Mouse (Mus musculus) ES-E14 (cell line): Measurements from ENCODE around the gene Cntf.

Experiments used
- HCFC1 ChIP-seq: IDR thresholded peaks from 2 replicates; pipeline ENCODE4 v1.6.1; 2012; ENCODE audit warnings: low read length, inconsistent platforms, borderline replicate concordance; ENCODE audit not compliant: insufficient read depth
- MAFK ChIP-seq: IDR thresholded peaks from 2 replicates; pipeline ENCODE4 v1.6.1; 2014; ENCODE audit warnings: mild to moderate bottlenecking, low read depth, low read length, inconsistent platforms; ENCODE audit not compliant: insufficient read depth
- ZC3H11A ChIP-seq: IDR thresholded peaks from 2 replicates; pipeline ENCODE4 v1.6.1; 2012; ENCODE audit warnings: low read depth, mild to moderate bottlenecking, inconsistent platforms, low read length, borderline replicate concordance
- ZNF384 ChIP-seq: IDR thresholded peaks from 2 replicates; pipeline ENCODE4 v1.6.1; 2012; ENCODE audit warnings: low read depth, low read length, inconsistent platforms

- TF ChIP-seq ZC3H11A (no peak), MAFK (no peak), HCFC1 (no peak), ZNF384 (no peak)
These were observed 46.2 kb downstream of the Cntf start for GRCm38 (mm10) chr19:12719189-12719588.
